Comparison of ENCODE assay signal across 8 mouse cellular contexts in the genomic region with DNA sequence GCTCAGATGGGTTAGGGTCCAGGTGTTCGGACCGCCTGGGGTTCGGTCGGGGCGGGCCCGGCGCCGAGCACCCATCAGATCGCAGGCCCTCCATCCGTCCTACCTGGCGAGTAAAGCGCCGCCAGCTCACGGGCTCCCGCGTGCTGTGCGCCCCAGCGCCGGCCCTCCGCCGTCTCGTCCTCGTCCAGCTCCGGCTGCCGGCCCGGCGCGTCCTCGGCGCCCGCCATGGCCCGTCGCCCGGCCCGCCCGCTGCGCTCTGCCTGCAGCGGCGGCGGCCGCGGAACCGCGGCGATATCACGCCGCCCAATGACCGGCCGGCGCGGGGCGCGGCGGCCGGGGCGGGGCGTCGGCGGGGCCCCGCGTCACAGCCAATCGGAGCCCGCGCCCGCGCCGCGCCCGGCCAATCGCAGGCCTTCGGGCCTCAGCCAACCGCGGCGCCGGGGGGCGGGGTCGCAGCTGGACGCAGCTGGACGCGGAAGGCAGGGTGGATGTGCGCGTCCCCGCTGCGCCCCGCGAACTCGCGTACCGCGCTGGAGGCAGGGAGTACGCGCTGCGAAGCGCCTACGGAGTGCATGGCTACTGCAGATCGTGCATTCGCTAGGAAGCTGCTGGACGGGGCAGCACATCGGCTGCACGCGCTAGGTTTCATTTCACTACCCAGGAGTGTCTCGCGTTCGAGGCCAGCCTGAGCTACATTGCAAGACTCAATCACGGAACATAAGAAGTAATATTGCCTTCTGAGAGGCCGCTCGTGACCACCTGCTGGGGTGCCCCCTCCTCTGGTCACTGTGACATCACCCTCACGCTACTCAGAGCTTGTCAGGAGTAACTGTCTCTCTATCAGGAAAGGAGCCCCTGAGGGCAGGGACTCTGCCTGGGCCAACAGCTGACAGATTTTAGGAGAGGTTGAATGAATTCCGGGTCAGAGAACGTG. TPM values are rescaled to one million over a fixed set of nuclear protein-coding genes. Genes with fewer than 3 reads are reported as not detected.
DNase-seq lines count a peak whose midpoint lies in the region; ATAC-seq and TF ChIP-seq lines count a peak whose summit lies in the region.

A gene (minus strand): TSS at position 227 of the 934 bp plus-strand sequence.

- H3K27ac ChIP-seq in heart, embryonic 10.5 days, result peak within 1 kb of the TSS; percentile 91
- peak within 1 kb of the TSS; percentile 68 for H3K27ac ChIP-seq in kidney, embryonic 14.5 days (ENCODE audit: low read depth, low read length)
- peak within 1 kb of the TSS; percentile 21; the same call in 1 of the 2 replicates for H3K27ac ChIP-seq in liver, adult 2 months (replicated peaks; ENCODE audit: insufficient read depth, low read depth, low read length)

- peak; percentile 62 for TF ChIP-seq POLR2A in liver, adult 2 months (IDR thresholded peaks at IDR 0.05; ENCODE audit: extremely low read depth, insufficient read depth, low read length)

- no peaks in the 10 kb centered on the region for H3K9me3 ChIP-seq in heart, embryonic 10.5 days
- H3K9me3 ChIP-seq in kidney, embryonic 14.5 days (ENCODE audit: control insufficient read depth, low read length), result no peaks in the 10 kb centered on the region

- H3K4me2 ChIP-seq in kidney, embryonic 14.5 days (replicated peaks; ENCODE audit: low read depth, low read length), result peak within 1 kb of the TSS; percentile 79

- H3K4me3 ChIP-seq in C2C12 (ENCODE audit: insufficient read depth, poor library complexity, severe bottlenecking), result peak within 1 kb of the TSS; percentile 90
- peak within 1 kb of the TSS; percentile 84 for H3K4me3 ChIP-seq in heart, embryonic 10.5 days
- H3K4me3 ChIP-seq in kidney, embryonic 14.5 days (ENCODE audit: low read length), result peak within 1 kb of the TSS; percentile 87
- H3K4me3 ChIP-seq in liver, adult 2 months (ENCODE audit: insufficient read depth, low read depth, low read length), result peak within 1 kb of the TSS; percentile 73

- peak within 1 kb of the TSS; percentile 97 for H3ac ChIP-seq in C2C12 (ENCODE audit: control insufficient read depth, insufficient read length, low read depth)

- peaks cover 31% of the 10 kb centered on the region for H3K79me3 ChIP-seq in C2C12 (ENCODE audit: low read depth)

- TF ChIP-seq CTCF in C2C12 (IDR thresholded peaks at IDR 0.05; ENCODE audit: control insufficient read depth, insufficient read depth, insufficient read length), result no peak
- no peak for TF ChIP-seq CTCF in liver, adult 2 months (IDR thresholded peaks at IDR 0.05; ENCODE audit: low read depth, low read length)

- WGBS in heart, embryonic 10.5 days, result 2% methylated on average over 109 of the region's 110 CpGs
- WGBS in kidney, embryonic 14.5 days, result under 1% methylated on average over 89 of the region's 110 CpGs
- WGBS in liver, adult 2 months, result under 1% methylated on average over 109 of the region's 110 CpGs

- H3K79me2 ChIP-seq in C2C12 (ENCODE audit: control insufficient read depth, insufficient read depth), result peaks cover 48% of the 10 kb centered on the region
- peaks cover 4% of the 10 kb centered on the region for H3K79me2 ChIP-seq in liver, adult 2 months (ENCODE audit: control insufficient read depth, insufficient read depth, low read length)

- peak within 1 kb of the TSS; percentile 94 for H3K9ac ChIP-seq in kidney, embryonic 14.5 days (ENCODE audit: low read depth, low read length)
- peak within 1 kb of the TSS; percentile 90 for H3K9ac ChIP-seq in liver, adult 2 months (ENCODE audit: low read depth, low read length)

- DNase-seq in brain, adult 2 months (ENCODE audit: low read depth, low spot score), result peak; percentile 97
- peak; percentile 95 for DNase-seq in heart, embryonic 10.5 days (ENCODE audit: low spot score)
- DNase-seq in liver, adult 2 months (ENCODE audit: extremely low read depth, low read depth, low spot score), result peak; percentile 65
- DNase-seq in spleen, postnatal 36 days (ENCODE audit: low spot score in 2 of 2), result peak; percentile 95

- peaks cover 6% of the 10 kb centered on the region for H3K36me3 ChIP-seq in C2C12 (ENCODE audit: control insufficient read depth, insufficient read depth)
- peaks cover 8% of the 10 kb centered on the region for H3K36me3 ChIP-seq in heart, embryonic 10.5 days
- no peaks in the 10 kb centered on the region for H3K36me3 ChIP-seq in kidney, embryonic 14.5 days (ENCODE audit: control insufficient read depth, insufficient read depth, low read length)
- H3K36me3 ChIP-seq in liver, adult 2 months (ENCODE audit: control insufficient read depth, insufficient read depth, low read length), result no peaks in the 10 kb centered on the region

- no peaks in the 10 kb centered on the region for H3K27me3 ChIP-seq in C2C12 (ENCODE audit: control insufficient read depth, insufficient read depth, insufficient read length)
- peaks cover 6% of the 10 kb centered on the region; the same call in 1 of the 2 replicates for H3K27me3 ChIP-seq in heart, embryonic 10.5 days (ENCODE audit: insufficient read depth, poor library complexity, severe bottlenecking)
- H3K27me3 ChIP-seq in kidney, embryonic 14.5 days (ENCODE audit: control insufficient read depth, insufficient read depth, low read length), result no peaks in the 10 kb centered on the region
- H3K27me3 ChIP-seq in liver, adult 2 months (ENCODE audit: control insufficient read depth, insufficient read depth, low read length), result no peaks in the 10 kb centered on the region

- peak; percentile 87 for ATAC-seq in erythroblast, adult 5-6 weeks (replicated peaks; ENCODE audit: low FRiP score, poor library complexity, severe bottlenecking)
- peak; percentile 96 for ATAC-seq in kidney, embryonic 14.5 days (ENCODE audit: low FRiP score, low TSS enrichment)
- peak; percentile 48 for ATAC-seq in monocyte, adult 5-6 weeks (replicated peaks; ENCODE audit: insufficient number of reproducible peaks, low FRiP score, low TSS enrichment, poor library complexity, severe bottlenecking)

- H3K4me1 ChIP-seq in heart, embryonic 10.5 days, result peaks cover 50% of the 10 kb centered on the region
- peaks cover 17% of the 10 kb centered on the region for H3K4me1 ChIP-seq in kidney, embryonic 14.5 days (ENCODE audit: control insufficient read depth, insufficient read depth, low read length)
- H3K4me1 ChIP-seq in liver, adult 2 months (ENCODE audit: control insufficient read depth, insufficient read depth, low read length), result peaks cover 25% of the 10 kb centered on the region

TF ChIP-seq in C2C12, 6 proteins besides CTCF, POLR2A, EP300 and RAD21:
- TF ChIP-seq MAX (IDR thresholded peaks at IDR 0.05), result peak; percentile 68
- TF ChIP-seq MYOG (IDR thresholded peaks at IDR 0.05; ENCODE audit: control insufficient read depth, extremely low read depth, insufficient read length), result no peak
- TF ChIP-seq CEBPB (IDR thresholded peaks at IDR 0.05; ENCODE audit: low read depth), result no peak

RNA-seq across cellular contexts. Expression of the gene that starts here (rescaled TPM):
- polyA plus RNA-seq in C2C12 (2012; fragmentation: generic; extraction: Trizol), result 0.44 TPM
- not detected in 2 replicates for total RNA-seq in erythroblast, adult 5-6 weeks (2015; ENCODE audit: low replicate concordance)
- total RNA-seq in erythroblast, adult 5-6 weeks (2017; ENCODE audit: low replicate concordance), result not detected in 2 replicates
- polyA plus RNA-seq in heart, embryonic 10.5 days (2016; fragmentation: Nextera tagmentation; extraction: Ambion mirVana), result 0.36 and 3.9 TPM in 2 replicates
- polyA plus RNA-seq in kidney, embryonic 14.5 days (2014; fragmentation: Nextera tagmentation; extraction: Ambion mirVana), result 5.6 and 6.1 TPM in 2 replicates
- total RNA-seq in liver, adult 2 months (2014; rRNA removed), result not detected in 2 replicates
- 10.6 and 10.8 TPM in 2 replicates for polyA plus RNA-seq in liver, adult 2 months (2012; rRNA removed)
- total RNA-seq in monocyte, adult 5-6 weeks (2017), result not detected in 3 replicates

Comparison
In these comparisons a context has a peak if more than half of its experiments do, and no peak if none do; other contexts are left out.
1. Peak in every context shown above with its lines: DNase-seq, ATAC-seq, H3K4me3 ChIP-seq and H3K27ac ChIP-seq.
2. Peak in ATAC-seq in erythroblast, adult 5-6 weeks; RNA of the gene not detected or under 1 TPM.
3. Peak in ATAC-seq in monocyte, adult 5-6 weeks; RNA of the gene not detected or under 1 TPM.
4. H3K27ac ChIP-seq: peak in every context shown above with its lines; median percentile 91 in heart, embryonic 10.5 days; 68 in kidney, embryonic 14.5 days; 21 in liver, adult 2 months.